Mouse (Mus musculus) heart, adult 8-10 months (tissue): ENCODE results near the gene Pde10a. TPM values are rescaled to one million over a fixed set of nuclear protein-coding genes. Genes with fewer than 3 reads are reported as not detected.

Source experiments
- DNase-seq: peaks from one replicate; pipeline ENCODE4 v3.0.0; 2022; ENCODE audit warnings: low spot score
- total RNA-seq, 4 experiments: library from RNA; stranded (reverse); gene quantifications; 2 replicates each; pipeline ENCODE4 v1.2.4; 2022

The Pde10a gene
- total RNA-seq, 4 experiments from 2014 or later, result 1.8 to 3.6 (median 2.8) TPM

DNA sequence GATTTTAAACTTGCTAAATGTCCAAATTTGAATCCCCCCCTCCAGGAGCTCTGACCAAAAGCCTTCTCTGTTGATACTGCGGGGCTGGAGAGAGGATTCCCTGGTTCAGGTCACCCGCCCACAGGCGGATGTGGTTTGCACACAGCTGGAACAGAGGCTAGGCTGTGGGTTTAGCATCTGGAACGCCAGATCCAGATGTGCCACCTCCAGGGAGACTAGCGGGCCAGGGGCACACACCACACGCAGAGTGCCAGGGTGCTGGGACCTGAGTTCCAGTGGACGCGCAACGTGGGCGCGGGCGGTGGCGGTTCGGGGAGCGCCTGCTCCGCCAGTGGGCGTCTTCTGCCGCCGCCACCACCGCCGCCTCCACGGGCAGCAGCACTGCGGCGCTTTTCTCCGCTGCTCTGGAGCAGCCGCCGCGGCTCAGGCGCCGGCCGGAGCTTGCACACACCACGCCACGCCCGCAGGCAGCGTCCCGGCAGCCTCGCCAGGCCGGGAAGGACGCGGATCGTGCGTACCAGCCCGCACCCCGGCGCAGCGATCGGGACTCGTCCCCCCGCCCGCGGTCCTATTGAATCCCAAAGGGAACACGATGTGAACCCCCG lies 275.4 kb downstream of the Pde10a start:
- DNase-seq, result no peak

DNA sequence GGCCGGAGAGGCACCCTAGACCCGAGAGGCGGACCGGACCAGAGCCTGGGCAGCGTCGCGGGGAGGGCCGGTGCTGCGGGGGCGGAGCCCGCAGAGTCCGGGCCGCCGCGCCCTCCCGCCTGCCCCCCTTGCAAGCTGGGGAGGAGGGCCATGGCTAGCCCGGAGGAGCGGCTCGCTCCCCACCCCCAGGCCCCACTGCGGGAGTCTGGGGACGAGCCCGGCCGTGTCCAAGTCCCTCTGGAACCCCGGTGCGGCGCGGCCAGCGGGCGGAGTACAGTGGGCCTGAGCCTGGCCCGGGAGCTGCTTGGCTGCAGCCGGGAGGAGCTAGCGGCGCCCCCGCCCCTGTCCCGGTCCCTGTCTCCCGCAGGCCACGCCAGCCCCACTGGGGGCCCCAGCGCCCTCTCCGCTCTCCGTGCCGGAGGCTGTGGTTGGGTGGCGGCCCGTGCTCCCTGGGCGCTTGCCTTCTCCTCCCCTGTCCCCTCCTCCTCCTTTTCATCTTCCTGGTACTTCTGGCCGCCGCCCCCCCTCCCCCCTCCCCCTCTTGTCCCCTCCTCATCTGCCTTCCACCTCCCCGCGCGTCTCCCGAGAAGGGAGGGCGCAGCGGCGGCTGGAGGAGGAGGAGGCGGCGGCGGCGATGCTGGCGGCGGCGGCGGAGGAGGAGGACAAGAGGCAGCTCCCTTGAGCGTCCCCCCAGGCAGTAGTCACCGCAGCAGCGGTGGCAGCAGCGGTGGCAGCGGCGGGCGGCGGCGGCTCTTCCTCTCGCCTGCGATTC lies 276.1 kb downstream of the Pde10a start:
- peak; percentile 63 for DNase-seq

DNA sequence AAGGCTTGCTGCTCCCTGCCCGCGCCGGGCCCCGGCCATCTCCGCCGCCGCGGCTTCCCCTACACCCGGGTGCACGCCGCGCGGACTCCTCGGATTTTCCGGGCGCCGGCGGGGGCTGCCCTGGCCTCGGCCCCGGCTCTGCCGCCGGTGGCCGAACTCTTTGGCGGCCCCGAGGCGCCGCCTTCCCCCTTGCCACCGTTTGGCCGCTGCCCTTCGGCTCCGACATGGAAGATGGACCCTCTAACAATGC lies 276.6 kb downstream of the Pde10a start:
- DNase-seq, result no peak

DNA sequence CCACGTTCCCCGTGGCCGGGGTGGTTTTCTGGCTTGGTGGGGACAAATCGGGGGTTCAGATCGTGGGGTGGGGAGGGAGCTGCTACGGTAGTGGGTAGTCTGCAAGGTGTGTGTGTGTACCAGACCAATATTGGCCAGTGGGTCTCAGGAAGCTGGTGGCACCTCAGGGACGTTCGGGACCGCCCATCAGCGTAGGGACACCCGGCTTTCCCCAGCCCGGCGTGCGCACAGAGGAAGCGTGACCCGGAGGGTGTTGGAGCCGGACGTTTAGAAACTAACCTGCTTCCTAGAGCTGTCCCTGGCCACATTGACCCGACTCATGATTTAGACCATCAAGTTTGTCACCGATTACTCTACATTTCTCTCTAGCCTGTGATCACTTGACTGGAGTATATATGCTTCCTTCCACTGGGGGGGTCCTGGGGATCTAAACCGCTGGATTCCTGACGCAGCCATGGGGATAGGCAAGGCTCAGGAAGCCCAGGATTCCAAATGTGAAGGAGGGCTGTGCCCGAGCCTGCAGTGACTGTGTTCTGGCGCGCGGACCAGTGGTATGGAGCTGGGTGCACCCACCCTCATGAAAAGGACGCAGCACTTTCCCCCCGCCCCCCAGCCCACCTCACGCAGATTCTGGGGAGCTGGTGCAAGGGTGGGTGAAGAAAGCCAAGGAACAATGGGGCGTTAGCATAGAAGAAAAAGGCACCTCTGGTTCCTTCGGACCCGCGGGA lies 277.2 kb downstream of the Pde10a start:
- peak; percentile 32 for DNase-seq

DNA sequence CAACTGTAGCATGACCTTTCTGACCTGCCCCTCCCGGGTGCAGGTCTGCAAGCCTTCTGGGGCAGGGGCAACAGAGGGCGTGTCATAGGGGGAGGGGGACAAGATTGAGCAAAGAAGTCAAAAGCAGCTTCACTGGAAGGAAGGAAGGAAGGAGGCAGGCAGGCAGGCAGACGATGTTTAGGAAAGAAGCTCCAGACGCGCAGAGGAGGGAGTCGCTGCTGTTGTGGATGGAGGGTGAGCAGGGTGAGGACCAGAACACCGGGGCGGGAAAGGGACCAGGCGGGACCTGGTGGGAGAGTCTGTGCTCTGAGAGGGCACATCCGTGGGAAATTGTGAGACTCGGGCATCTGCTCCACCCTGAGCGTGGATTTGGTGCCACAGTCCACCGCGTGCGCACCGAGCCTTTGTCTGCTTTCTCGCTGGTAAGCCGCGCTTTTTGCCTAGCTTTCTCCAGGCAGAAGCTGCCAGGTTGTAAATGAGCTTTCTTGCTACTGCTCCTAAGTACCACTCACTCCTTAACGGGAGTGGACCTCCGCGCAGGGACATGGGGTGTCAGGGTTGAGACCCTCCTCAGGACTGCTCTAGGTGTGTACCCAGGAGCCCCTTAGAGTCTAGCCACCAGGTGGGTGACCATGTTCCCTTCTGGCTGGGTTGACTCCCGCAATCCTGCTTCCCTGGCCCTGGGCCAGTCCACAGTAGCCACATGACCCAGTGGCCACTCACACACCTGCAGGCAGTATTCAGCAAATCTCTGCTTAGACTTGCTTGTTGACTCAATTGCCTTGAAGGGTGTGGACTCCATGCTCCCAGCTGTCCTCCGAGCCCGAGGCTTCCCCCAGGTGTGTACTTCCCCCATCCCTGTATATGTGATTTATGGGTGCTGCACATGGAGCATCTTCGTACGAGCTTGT lies 278.0 kb downstream of the Pde10a start:
- no peak for DNase-seq

DNA sequence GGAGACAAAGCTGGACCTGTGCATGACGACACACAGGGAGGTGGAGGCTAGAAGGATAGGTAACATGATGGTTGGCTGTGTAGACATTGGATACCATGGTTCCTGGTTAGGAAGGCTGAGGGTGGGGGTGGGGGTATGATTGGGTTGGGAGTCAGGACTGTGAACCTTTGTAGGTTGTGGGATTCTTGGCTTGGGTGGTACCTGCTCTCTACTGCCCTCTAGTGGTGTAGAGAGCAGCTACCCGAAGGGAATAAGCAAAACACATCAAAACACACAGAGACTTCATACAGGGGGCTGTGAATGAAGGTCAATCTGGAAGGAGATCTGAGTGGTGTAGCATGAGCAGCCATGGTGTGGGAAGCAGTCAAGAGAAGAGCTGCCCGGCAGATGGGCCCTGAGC lies 282.2 kb downstream of the Pde10a start:
- DNase-seq, result peak; percentile 33

DNA sequence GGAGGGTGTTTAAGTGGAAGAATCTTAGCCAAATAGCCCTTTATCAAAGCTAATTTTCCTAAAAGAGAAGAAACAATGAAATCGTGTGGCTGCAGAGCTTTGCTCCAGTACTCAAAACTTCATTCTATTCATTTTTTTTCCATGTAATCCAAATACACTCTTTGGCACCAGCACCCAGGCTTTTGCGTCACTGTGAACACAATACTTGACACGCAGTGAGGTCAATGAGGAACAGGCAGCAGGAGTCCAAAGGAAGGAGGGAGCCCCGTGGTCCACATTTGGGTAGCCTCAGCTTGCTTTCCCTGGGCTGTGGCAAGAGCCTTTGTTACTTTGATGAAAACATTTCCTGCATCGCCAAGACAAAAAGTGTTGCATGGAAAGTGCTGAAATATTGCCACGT lies 284.6 kb downstream of the Pde10a start:
- peak; percentile 13 for DNase-seq

DNA sequence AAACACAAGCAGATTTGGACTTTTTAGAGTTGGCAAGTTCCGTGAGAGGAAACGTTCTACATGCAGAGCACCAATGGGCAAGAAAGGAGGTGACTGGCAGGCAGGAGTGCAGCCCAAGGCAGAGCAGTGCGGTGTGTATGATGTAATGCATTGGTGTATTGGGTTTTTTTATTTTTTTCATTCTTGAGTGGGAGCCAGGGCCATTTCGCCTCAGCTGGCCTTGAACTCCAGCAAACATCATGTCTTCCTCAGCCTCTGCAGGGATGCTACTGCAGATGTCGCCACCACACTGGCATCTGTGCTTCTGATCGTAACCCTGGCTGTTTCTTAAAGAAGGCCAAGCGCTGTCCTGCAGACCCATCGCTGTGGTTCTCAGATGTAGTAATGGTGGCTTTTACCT lies 285.0 kb downstream of the Pde10a start:
- DNase-seq, result no peak

DNA sequence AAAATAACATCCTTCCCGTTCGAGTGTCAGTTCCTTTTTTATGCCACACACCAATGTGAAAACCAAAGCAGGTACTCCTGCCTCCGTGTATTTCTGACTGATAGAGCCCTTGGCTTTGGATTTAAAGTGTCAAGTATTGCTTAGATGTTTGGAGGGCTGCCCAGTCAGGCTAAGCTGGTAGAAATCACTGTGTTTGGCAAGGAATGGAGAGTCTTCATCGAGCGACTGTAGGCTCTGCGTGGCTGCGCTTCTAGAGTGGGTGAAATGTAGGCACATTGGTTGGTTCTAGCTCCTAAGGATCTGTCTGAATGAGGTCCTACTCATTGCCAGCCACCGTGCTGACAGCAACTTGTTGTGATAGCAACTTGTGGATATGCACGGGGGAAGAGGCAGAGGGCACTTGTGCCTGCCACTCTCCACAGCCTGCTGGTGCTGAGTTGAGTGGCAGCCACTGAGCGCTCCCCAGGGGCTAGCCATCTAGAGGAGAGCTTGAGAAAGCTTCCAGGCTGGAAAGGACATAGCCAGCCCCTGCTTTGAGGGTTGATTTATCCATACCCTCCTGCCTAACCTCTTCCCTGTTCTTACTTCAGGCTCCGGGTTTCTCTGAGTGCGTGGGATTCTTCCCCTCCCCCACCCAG lies 287.2 kb downstream of the Pde10a start:
- DNase-seq, result no peak

DNA sequence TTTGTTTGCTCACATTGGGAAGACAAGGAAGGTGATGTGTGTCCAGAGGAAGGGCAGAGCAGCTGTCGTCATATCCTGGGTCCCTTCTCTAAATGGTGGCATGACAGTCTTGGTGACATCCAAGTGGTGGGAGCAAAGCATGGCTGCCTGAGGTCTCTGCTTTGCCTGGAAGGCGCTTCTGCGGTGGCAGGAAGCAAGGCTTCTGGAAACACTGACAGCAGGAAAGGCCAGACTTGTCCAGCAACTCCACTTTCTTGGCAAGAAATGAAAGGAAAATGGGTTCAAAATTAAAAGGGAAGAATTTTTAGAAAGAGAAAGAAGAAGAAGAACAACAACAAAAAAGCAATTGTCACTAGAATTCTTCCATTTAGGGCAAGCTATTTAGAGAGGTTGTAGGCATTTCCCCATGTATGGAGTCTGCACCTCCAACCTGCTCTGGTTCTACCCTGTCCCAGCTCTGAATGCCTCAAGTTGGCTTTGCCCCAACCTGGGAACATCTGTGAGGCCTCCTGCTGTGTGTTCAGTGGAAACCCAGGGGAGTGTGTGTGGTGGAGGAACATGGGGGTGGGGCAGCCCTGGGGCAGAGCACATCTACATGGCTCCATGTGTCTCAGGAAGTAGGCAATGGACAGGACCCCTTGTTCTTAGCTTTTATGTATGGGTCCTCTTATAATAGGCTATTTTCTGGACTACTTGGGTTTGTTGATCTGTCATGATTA lies 288.8 kb downstream of the Pde10a start:
- DNase-seq, result peak; percentile 15

DNA sequence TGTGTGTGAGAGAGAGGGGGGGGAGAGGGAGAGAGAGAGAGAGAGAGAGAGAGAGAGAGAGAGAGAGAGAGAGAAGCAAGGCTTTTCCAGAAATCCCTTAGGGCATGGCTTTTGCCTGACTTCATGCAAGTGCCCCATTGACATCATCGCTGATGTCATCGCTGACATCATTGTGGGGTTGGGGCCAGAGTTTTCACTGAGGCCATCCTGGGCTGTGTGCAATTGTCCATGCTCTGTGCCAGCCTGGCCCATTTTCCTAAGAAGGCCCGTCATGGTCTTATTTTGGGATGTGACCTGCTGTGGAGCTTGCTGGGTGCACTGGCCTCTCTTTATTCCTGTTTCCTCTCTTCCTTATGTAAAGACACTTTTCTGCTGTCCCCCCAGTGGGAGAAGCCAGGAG lies 290.2 kb downstream of the Pde10a start:
- DNase-seq, result no peak

DNA sequence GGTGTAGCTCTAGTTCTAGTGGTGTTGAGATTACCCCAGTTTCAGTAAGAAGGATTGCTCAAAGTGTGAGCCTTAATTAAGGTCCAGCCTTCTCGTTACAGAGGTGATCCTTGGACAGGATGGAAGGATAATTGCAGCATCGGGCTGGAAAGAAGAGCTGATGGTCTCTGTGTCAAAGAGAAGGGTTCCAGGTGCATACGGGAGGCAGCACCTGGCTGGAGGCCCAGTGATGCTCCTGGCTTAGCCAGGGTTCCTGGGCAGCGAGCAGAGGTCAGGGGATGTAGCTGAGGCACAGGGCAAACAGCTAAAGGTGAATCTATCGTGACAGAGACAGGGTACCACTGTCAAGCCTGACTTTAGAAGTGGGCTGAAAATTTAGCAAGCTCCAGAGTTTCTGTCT lies 290.7 kb downstream of the Pde10a start:
- DNase-seq, result no peak

DNA sequence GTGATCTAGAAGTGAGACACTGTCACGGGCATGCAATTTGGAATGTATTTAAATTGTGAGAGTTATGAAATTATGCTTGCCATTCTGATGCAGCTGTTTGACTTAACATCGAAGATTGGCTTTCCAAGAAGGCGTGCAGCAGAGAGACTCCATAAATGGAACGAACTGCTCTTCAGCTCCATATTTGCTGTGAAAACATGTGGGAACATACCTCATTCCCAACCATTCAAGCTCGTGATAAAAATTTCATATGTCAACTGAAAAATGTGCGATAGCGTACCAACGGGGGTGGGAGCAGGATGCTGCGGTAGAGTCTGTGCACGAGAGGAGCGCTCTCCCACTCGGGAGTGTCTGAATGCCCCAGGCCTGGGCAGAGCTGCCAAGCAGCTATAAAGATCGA lies 293.5 kb downstream of the Pde10a start:
- no peak for DNase-seq

DNA sequence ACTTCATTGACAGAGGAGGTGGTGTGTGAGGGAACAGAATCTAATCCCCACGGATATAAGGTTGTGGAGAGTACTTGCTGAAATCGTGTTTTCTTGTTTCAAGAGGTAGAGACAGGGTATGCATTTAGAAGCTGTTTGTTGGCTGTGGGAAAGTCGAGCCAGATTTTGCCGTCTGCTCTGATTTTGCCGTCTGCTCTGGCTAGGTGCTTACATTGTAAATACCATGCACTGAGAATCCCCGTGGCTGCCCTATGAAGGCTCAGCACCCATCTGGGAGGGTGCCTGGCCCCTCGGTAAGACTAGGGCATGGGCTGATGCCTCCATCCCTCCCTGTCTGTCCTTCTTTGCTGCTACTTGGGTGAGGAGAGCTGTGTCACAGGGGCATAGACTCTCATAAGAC lies 298.4 kb downstream of the Pde10a start:
- DNase-seq, result no peak

DNA sequence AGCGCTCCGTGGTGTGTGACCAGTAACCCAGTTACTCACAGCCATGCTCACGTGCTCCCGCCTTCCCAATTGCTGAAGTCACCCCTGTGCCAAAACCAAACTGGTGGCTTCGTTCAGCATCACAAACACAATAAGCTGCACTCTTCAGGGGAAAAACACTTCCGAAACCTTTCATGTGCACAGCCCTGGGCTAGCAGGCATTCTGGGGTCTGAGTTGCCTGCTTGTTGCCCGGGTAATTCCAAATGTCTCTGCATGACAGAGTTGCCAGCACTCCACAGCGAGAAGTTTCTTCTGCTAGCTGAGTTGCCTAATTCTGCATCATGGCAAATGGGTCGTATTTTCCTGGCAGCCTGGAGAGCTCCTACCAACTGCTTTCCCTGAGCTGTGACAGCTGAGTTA lies 302.0 kb downstream of the Pde10a start:
- no peak for DNase-seq

DNA sequence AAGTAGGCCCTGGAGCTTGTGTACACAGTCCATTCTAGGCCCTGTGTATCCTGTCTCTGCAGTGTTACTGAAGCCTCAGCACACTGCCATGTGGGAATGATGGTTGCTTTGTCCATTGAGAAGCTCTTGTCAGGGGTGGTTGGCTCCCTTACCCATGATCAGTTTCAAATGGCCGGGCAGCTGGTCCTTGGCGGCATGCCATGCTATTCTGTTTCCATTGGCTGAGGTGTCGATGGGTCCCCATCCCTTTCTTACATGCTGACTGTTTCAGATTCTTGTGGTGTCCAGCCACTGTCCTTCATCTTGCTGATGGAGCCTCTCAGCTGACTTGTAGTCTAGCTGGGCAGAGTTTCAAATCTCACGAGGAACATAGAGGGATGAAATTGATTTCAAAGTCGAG lies 305.8 kb downstream of the Pde10a start:
- no peak for DNase-seq

DNA sequence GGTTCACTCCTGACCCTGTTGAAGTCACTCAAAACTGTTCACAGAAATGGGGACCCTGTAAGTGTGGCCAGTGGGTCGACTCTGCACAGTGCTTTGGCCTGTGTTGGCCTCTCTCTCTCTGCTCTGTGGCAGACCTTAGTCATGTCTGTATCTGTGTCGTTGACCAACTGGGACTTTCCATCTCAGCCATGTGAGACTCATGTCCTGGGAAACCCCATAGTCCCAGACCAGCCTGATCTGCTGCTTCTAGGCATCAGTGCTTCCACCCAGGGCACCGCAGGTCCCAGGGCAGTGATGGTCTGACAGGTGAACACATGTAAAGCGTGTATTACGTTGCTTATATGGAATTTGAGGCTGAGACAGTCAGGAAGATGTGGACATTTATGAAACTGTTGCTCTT lies 311.1 kb downstream of the Pde10a start:
- DNase-seq, result no peak

DNA sequence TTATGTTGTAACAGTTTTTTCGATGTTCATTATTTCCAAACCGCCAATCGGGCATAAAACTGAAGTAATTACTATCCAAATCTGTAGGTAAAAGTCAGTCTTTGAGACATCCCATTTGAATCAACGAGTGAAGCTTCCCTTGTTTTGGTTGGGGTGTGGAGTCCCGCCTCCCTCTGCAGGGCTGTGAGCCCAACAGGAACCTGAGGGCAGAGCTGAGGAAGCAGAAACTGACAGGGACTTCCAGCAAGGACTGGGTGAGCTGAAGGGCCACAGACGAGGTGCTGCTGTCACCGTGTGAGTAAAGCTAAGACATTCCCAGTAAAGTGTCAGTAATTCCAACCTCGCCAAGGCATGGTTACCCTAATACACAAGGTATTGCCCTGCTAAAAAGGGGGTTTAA lies 313.1 kb downstream of the Pde10a start:
- DNase-seq, result no peak

DNA sequence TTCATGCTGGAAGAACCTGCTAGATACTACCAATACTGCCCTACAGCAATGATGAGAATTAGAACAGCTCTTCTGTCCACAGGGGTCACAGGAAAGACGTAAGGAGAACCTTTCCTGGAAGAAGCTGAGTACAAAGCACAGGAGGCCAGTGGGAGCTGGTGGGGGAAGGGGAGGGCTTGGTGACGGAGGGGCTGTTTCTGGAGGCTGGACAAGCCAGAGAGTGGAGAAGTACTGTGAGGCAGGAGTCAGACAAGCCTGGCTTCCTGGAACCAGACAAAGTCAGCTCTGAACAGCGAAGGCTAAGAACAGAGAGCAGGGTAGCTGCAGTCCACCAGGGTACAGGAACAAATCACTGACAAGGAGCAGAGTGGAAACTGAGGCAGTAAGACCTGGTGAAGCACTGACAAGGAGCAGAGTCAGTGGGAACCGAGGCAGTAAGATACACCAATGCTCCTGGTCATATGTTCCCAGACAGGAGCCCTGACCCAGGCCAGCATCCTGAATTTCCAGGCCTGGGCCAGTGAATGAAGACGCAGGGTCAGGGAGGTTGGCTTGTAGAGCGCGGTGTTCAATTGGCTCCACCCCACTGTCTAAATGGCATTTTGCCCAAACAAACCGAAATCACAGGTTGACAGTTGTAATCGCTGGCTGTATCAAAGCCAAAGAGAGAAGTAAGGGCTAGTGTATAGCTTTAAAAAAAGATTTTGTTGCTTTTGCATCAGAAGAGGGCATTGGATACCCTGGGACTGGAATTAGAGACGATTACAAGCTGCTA lies 314.3 kb downstream of the Pde10a start:
- DNase-seq, result no peak

DNA sequence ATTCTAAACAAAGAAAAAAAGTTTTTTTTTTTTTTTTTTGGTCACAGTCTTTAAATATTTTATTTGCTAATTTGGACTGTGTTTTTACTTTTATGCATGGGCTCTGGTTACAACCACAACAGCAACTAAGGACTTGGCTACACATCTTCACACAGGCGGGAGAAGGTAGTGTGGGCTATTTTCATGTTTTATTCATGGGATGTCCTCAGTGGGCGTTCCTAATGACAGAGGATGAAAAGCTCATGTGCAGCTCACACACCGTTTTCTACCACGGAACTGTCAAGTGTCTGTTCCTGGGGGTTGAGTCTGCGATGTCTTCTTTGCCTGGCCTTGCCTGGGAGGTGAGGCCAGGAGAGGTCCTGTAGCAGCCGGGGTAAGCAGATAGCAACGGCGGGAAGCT lies 315.9 kb downstream of the Pde10a start:
- no peak for DNase-seq
